Mouse (Mus musculus): Measurements from ENCODE around the gene Pla2g16. TPM values are rescaled to one million over a fixed set of nuclear protein-coding genes. Genes with fewer than 3 reads are reported as not detected.

Gene Pla2g16
- polyA plus RNA-seq (2017; shearing (Covaris generic)) = 111 TPM

DNA sequence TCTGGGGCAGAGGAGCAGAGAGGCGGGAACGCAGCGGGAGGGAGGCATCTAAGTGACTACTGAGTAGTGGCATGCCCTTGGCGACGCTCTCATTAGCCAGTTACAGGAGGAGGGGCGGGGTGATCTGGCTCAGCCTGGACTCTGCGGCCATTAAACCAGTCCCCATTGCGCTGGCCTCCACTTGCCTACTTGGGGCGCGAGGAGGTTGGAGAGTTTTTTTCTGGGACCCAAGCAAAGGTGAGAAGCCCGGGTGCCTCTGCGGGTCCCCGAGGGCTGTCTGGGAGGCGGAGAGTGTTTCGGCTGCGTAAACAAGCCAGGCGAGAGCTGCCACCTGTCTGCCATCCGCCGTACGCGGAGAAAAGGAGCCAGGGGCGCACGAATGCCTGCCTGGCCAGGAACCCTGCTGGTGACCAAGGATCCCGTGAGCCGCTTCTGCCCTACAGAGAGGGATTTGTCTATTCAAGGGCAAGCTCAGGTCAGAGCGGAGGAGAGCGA, at the start of gene Pla2g16:
Gene Pla2g16 (plus strand): TSS at position 132 of the 495 bp plus-strand sequence.

DNA sequence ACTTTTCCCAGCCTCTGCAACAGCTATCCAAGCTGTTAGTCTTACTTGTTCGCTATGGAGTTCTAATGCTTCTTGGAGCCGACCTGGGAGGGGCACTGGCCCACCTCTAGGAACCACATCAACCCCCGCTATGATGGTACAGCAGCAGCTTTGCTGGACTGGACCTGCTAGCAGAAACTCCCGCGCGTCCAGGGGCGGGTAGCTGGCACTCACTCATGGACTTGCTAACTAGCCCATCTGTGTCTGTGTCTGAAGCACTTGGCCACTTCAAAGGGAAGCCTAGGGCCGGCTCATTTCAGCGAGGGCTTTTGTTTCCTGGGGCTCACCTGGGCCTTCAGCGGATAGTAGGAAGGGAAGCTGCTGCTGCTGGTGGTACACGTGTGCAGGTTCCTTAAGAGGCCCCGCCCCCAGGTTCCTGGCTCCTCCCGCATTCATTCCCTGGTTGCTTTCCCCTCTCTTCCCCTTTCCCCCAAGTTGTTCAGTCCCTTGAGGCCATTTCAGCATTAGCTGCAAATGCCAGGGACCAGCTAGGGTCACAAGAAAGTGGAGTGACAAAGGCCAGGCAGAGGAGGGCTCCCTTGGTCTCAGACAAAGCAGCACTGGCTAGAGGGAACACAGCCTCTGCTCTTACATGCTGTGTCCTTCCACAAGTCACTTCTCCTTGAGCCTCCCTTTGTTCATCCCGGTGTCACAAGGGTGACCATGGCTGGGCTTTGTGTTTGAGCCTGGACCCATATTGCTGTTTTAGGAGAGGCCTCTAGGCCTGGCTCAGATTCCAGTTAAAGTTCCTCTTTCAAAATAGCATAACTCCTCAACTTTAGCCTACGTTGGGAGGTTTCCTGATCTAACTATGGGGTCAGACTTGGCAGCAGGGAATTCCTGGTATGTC, 49.8 kb downstream of the Pla2g16 start, which contains the start of gene Lgals12:
Gene Lgals12 (minus strand): TSS at position 393 of the 889 bp plus-strand sequence.

DNA sequence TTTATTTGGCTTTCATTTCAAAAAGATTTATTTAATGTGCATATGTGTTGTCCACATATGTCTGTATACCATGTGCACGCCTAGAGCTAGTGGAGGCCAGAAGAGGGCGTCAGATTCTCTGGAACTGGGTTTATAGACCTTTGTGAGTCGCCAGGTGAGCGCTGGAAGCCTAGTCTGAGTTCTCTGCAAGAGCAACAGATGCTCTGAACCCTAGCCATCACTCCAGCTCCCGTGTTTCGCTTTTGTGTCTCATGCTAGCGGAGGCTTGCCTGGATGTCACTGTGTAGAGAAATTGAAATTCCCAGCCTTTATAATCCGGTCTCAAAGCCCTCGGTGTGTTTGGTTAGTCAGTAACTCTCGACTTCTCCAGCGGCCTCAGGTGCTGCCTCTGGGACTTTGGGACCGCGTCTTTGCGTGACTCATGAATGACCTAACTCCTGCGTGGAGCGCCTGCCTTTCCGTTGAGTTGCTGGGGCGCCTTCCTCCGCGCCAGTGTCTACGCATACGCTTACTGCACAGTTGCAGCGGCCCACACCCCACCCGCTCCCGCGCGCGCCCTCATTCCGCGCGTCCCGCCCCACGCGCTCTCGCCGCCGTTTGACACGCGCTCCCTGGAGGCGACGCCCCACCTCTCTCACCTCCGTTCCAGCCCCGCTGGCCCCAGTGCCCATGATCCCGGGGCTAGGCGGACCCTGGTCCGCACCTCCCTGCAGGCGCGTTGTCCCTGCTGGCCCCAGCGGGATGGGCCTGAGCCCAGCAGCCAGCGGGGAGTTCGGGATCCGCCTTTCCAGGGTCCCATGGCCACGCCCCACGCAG, 54.9 kb downstream of the Pla2g16 start, which contains the start of gene Hrasls5:
Gene Hrasls5 (plus strand): TSS at position 600 of the 816 bp plus-strand sequence.

Other genes starting within 250 kb of the Pla2g16 start
- 83.1 TPM for gene Mark2, start 215.6 kb upstream of the Pla2g16 start, polyA plus RNA-seq (2017; shearing (Covaris generic))
- 4.3 TPM for gene Spindoc, start 174.5 kb upstream of the Pla2g16 start, polyA plus RNA-seq (2017; shearing (Covaris generic))
- 0.09 TPM for gene 2700081O15Rik, start 139.8 kb upstream of the Pla2g16 start, polyA plus RNA-seq (2017; shearing (Covaris generic))
- gene Rtn3, start 74.2 kb upstream of the Pla2g16 start, polyA plus RNA-seq (2017; shearing (Covaris generic)) = 81.5 TPM
- gene Atl3, start 63.4 kb upstream of the Pla2g16 start, polyA plus RNA-seq (2017; shearing (Covaris generic)) = 18.9 TPM
- not detected for gene Lgals12, start 49.7 kb downstream of the Pla2g16 start, polyA plus RNA-seq (2017; shearing (Covaris generic))
- not detected for gene Hrasls5, start 55.1 kb downstream of the Pla2g16 start, polyA plus RNA-seq (2017; shearing (Covaris generic))
- gene Slc22a19, start 153.9 kb downstream of the Pla2g16 start, polyA plus RNA-seq (2017; shearing (Covaris generic)) = not detected
- not detected for gene Slc22a26, start 245.2 kb downstream of the Pla2g16 start, polyA plus RNA-seq (2017; shearing (Covaris generic))

Measured in CD4-positive, CD25-positive, alpha-beta regulatory T cell, adult 9 weeks (primary cell).